Mouse (Mus musculus) limb, embryonic 14.5 days (tissue): ENCODE measurements around the gene Gm13276. TPM values are rescaled to one million over a fixed set of nuclear protein-coding genes. Genes with fewer than 3 reads are reported as not detected.
A peak's percentile ranks its signal among the peaks of the same experiment; 100 is the strongest.
"Not testable (repeated sequence)": the region's sequence is repeated elsewhere in the genome, so short reads cannot be mapped to it uniquely, and the experiment has no call there.

Source experiments
- ATAC-seq: fragments of 200-750 bp; cut with Nextera tagmentation; 2 replicates; pipeline ENCODE4 v1.8.0; 2017; ENCODE audit warnings: low read depth, moderate number of reproducible peaks, moderate TSS enrichment; ENCODE audit not compliant: low FRiP score
- DNase-seq: peaks from one replicate; pipeline ENCODE4 v3.0.0-alpha.2; 2015; ENCODE audit warnings: low spot score
- H3K27ac ChIP-seq: fragments of 300-500 bp; sonication (generic); replicated peaks from 2 replicates; pipeline ENCODE4 v1.5.1; 2014; ENCODE audit warnings: low read depth, mild to moderate bottlenecking, low read length, moderate library complexity, mixed read lengths
- H3K27me3 ChIP-seq: fragments of 300-500 bp; sonication (generic); 2 replicates; pipeline ENCODE4 v1.6.1; 2014; ENCODE audit warnings: low read length, mixed read lengths; ENCODE audit not compliant: control insufficient read depth, insufficient read depth
- H3K36me3 ChIP-seq: fragments of 300-500 bp; sonication (generic); 2 replicates; pipeline ENCODE4 v1.6.1; 2014; ENCODE audit warnings: mild to moderate bottlenecking, low read length, moderate library complexity, mixed read lengths; ENCODE audit not compliant: control insufficient read depth, insufficient read depth
- H3K4me1 ChIP-seq: fragments of 300-500 bp; sonication (generic); 2 replicates; pipeline ENCODE4 v1.6.1; 2014; ENCODE audit warnings: antibody characterized with exemption, low read length, mixed read lengths; ENCODE audit not compliant: control insufficient read depth, insufficient read depth
- H3K4me2 ChIP-seq: fragments of 300-500 bp; sonication (generic); replicated peaks from 2 replicates; pipeline ENCODE4 v1.6.1; 2014; ENCODE audit warnings: low read depth, mild to moderate bottlenecking, low read length, moderate library complexity; ENCODE audit not compliant: severe bottlenecking
- H3K4me3 ChIP-seq: fragments of 300-500 bp; sonication (generic); replicated peaks from 2 replicates; pipeline ENCODE4 v1.5.1; 2014; ENCODE audit warnings: low read length
- H3K9ac ChIP-seq: fragments of 300-500 bp; sonication (generic); 2 replicates; pipeline ENCODE4 v1.6.1; 2014; ENCODE audit warnings: mild to moderate bottlenecking, low read depth, low read length, moderate library complexity; ENCODE audit not compliant: severe bottlenecking
- H3K9me3 ChIP-seq: fragments of 300-500 bp; sonication (generic); 2 replicates; pipeline ENCODE4 v1.6.1; 2016; ENCODE audit warnings: low read length; ENCODE audit not compliant: control insufficient read depth
- POLR2A ChIP-seq: fragments of 200-500 bp; IDR thresholded peaks from 2 replicates; pipeline ENCODE4 v1.8.0; 2012; ENCODE audit warnings: inconsistent platforms, mild to moderate bottlenecking, moderate library complexity, borderline replicate concordance; ENCODE audit not compliant: insufficient read depth, insufficient read length; ENCODE audit errors: extremely low read depth
- WGBS: fragments of 180-500 bp; shearing (Covaris S2); extraction: QIAGEN DNeasy Blood & Tissue Kit; methylation state at CpG from one replicate; pipeline ENCODE4 v1.1.7; 2014; 5-methylcytosine and 5-hydroxymethylcytosine counted together
- polyA plus RNA-seq, 2 experiments: library from polyadenylated mRNA; depleted of rRNA in 1 of 2; stranded (reverse) in 1 of 2; unstranded in 1 of 2; fragments of >200 nt; fragmentation: Nextera tagmentation in 1 of 2; extraction: Ambion mirVana in 1 of 2; gene quantifications; 2 replicates each; pipeline versions ENCODE4 v1.2.1 to v1.2.3; 2012 to 2014

Gene Gm13276
- polyA plus RNA-seq, 2 experiments, result 0.14 TPM; not detected in 1

DNA sequence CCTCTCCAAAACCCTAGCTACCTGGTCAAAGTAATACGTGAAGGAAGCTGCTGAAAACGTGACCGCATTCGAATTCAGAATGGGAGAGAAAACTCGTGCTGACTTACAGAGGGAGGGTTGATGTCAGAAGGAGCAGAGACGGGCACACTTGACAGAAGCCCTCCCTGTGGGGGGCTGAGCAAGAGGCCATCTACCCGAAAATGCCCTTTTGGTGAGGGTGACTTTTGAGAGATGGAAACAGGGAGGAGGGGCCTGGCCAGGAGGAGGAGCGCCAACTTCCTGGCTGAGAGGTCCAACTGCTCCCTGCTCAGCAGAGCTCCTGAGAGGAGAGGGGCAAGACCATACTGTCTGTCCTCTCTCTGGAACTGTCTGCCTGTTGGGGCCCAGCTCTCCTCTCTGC lies 19.7 kb downstream of the Gm13276 start, which contains the start of gene Gm13288:
Gene Gm13288 (plus strand): TSS at position 301 of the 400 bp plus-strand sequence.
- not testable (repeated sequence) for H3K36me3 ChIP-seq, H3K4me2 ChIP-seq, H3K9me3 ChIP-seq, H3K4me1 ChIP-seq, H3K9ac ChIP-seq, DNase-seq, H3K27ac ChIP-seq, ATAC-seq, H3K27me3 ChIP-seq
- 0 out of 2 replicates have a peak within 1 kb of the TSS, but pooled peaks have one; percentile 15 for H3K4me3 ChIP-seq
- no CpG with 5 or more reads among the region's 8 CpGs for WGBS

DNA sequence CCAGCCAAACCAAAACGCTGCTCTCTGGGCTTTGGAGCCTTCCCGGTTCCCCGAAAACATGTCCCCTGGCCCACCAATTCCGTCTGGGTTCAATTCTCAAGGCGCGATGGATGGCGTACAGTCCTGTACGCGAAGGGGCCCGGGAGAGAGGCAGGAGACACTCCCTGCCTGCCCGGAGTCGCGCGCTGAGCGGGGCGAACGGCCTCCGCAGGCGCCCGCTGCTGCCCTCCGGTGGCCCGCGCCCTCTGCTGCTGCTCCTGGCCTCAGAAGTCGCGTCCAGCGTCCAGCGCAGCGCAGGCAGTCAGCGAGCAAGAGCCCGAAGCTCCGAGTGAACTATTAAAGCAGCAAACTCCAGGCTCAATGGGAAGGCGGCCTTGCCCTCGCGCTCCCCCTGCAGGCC lies 20.3 kb downstream of the Gm13276 start:
- DNase-seq, ATAC-seq, H3K4me2 ChIP-seq, H3K4me1 ChIP-seq, H3K27me3 ChIP-seq, H3K27ac ChIP-seq, H3K9me3 ChIP-seq, H3K9ac ChIP-seq, H3K36me3 ChIP-seq: not testable (repeated sequence)
- H3K4me3 ChIP-seq, result 0 out of 2 replicates have a peak overlapping the region, but pooled peaks have one; percentile 15
- 0% methylated on average over 11 of the region's 34 CpGs for WGBS

DNA sequence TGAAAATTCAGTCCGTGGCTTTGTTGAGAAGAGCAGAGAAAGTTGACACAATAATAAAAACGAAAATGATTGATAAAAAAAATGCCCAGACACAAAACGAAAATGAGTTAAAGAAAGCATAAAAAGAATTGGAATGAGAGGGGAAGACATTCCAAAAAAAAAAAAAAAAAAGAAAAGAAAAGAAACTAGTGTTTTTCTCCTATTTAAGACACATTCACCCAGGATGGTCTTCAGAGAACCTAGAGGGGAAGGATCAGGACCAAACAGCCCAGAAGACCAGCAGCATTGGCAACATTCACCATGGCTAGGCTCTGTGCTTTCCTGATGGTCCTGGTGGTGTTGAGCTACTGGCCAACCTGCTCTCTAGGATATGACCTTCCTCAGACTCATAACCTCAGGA lies 30.4 kb downstream of the Gm13276 start, which contains the start of gene Ifna7:
Gene Ifna7 (plus strand): TSS at position 301 of the 400 bp plus-strand sequence.
- H3K9me3 ChIP-seq, result no peaks in the 10 kb centered on the region
- no peaks in the 10 kb centered on the region for H3K36me3 ChIP-seq
- DNase-seq (no peak), ATAC-seq (no peak)
- no peak within 1 kb of the TSS for H3K4me3 ChIP-seq
- H3K4me1 ChIP-seq, result no peaks in the 10 kb centered on the region
- no peaks in the 10 kb centered on the region for H3K27me3 ChIP-seq
- H3K27ac ChIP-seq, result no peak within 1 kb of the TSS
- H3K9ac ChIP-seq, result no peak within 1 kb of the TSS
- no peak within 1 kb of the TSS for H3K4me2 ChIP-seq
- 59% methylated on average over 3 of the region's 3 CpGs for WGBS
- TF ChIP-seq POLR2A, result no peak

DNA sequence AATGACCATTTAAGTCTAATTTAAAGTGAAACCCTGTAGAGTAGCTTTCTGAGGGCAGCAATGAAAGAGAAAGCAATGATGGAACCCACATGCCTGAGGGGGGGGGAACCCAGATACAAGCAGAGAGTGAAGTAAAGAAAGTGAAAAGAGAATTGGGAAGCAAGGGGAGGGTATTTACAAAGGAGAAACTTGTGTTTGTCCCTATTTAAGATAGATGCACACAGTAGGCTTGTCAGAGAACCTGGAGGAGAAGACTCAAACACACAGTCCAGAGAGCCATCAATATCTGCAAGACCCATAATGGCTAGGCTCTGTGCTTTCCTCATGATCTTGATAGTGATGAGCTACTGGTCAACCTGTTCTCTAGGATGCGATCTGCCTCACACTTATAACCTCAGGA lies 34.1 kb downstream of the Gm13276 start, which contains the start of gene Ifna11:
Gene Ifna11 (plus strand): TSS at position 301 of the 400 bp plus-strand sequence.
- ATAC-seq, result no peak
- WGBS, result 75% methylated on average over 1 of the region's 1 CpGs

DNA sequence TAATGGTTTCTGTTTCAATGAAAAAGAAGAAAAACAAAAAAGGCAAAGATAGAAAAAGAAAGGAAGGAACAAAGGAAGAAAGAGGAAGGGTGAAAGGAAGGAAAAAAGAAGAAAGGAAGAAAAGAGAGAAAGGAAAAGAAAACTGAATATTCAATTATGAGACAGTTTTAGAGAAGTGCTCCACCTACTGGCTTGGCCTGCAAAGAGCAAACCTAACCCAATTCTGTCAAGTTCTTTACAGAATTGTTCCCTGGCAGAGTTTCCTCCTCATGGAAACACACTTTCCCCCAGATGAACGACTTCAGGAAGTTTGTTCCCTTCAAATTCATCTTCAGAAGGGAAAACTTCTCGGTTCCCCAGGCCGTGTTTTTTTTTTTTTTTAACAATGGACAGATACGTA lies 37.5 kb downstream of the Gm13276 start:
- no peak for ATAC-seq
- H3K9ac ChIP-seq, result no peak overlapping the region
- no peaks in the 10 kb centered on the region for H3K27me3 ChIP-seq
- DNase-seq, result peak; percentile 11
- no peaks in the 10 kb centered on the region for H3K4me1 ChIP-seq
- no peak overlapping the region for H3K27ac ChIP-seq
- H3K36me3 ChIP-seq, result no peaks in the 10 kb centered on the region
- no peak for TF ChIP-seq POLR2A
- 23% methylated on average over 4 of the region's 4 CpGs for WGBS
- H3K4me2 ChIP-seq, result no peak overlapping the region
- no peak overlapping the region for H3K4me3 ChIP-seq
- H3K9me3 ChIP-seq, result no peaks in the 10 kb centered on the region

More for the DNA sequence above, 34.1 kb downstream of the Gm13276 start, which contains the start of gene Ifna11:
- no peak within 1 kb of the TSS for H3K9ac ChIP-seq
- H3K4me2 ChIP-seq, result no peak within 1 kb of the TSS
- no peaks in the 10 kb centered on the region for H3K27me3 ChIP-seq
- no peaks in the 10 kb centered on the region for H3K9me3 ChIP-seq
- no peak within 1 kb of the TSS for H3K4me3 ChIP-seq
- H3K36me3 ChIP-seq, result no peaks in the 10 kb centered on the region
- DNase-seq, result no peak
- no peak within 1 kb of the TSS for H3K27ac ChIP-seq
- H3K4me1 ChIP-seq, result no peaks in the 10 kb centered on the region
- TF ChIP-seq POLR2A, result no peak

DNA sequence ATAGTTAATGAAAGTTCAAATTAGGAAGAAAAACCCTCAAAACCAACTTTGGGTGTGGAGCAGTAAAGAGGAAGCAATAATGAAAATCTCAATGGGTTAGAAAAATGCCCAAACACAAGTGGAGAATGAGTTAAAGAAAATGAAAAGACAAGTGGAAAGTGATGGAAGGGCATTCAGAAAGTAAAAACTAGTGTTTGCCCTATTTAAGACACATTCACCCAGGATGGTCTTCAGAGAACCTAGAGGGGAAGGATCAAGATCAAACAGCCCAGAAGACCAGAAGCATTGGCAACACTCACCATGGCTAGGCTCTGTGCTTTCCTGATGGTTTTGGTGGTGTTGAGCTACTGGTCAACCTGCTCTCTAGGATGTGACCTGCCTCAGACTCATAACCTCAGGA lies 41.6 kb downstream of the Gm13276 start, which contains the start of gene Ifna6:
Gene Ifna6 (plus strand): TSS at position 301 of the 400 bp plus-strand sequence.
- not testable (repeated sequence) for H3K4me2 ChIP-seq, H3K36me3 ChIP-seq, H3K9ac ChIP-seq, H3K27ac ChIP-seq, H3K4me3 ChIP-seq, H3K9me3 ChIP-seq, DNase-seq, H3K27me3 ChIP-seq, H3K4me1 ChIP-seq, ATAC-seq
